Mouse (Mus musculus) megakaryocyte, embryonic 14.5 days (primary cell): ENCODE results near the gene Gm49711.

Experiments used
- FLI1 ChIP-seq: IDR thresholded peaks from 2 replicates; pipeline ENCODE4 v1.6.1; 2012; ENCODE audit warnings: low read length, inconsistent platforms, mixed read lengths
- GATA1 ChIP-seq: IDR thresholded peaks from 3 replicates; pipeline ENCODE4 v1.6.1; 2012; ENCODE audit warnings: mixed read lengths, low read length, inconsistent platforms, borderline replicate concordance

DNA sequence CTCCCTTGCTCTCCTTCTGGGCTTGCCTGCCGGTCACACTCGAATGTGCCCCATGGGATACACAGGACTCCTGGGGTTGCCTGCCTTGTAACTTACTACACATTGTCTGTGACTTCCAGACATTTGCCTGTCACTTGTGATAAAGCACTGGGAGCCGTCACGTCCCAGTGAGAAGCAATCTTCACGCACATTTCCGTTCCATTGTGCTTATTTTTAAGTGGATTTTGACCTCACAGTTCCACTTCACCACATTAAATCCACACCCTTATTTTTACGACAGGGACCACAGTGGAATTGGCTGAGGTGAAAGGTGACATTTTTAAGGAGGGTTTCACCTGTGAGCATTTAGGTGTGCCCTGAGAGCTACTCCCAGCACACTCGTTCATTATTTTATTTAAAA, 21.4 kb upstream of the Gm49711 start:
- TF ChIP-seq FLI1 (no peak), GATA1 (no peak)
